Mouse (Mus musculus) lung, adult 2 months (tissue): ENCODE measurements around the gene Vsig2.

Experiments
- CTCF ChIP-seq: fragments of 200-500 bp; IDR thresholded peaks from 2 replicates; pipeline ENCODE4 v1.5.1; 2011; ENCODE audit warnings: mild to moderate bottlenecking, low read length, control low read depth; ENCODE audit not compliant: insufficient read depth
- POLR2A ChIP-seq: fragments of 200-500 bp; IDR thresholded peaks from 2 replicates; pipeline ENCODE4 v1.6.1; 2011; ENCODE audit warnings: low read depth, mild to moderate bottlenecking, control low read depth, low read length, borderline replicate concordance; ENCODE audit errors: extremely low read depth

GRCm38 (mm10) chr9:37526443-37527395, 12.3 kb upstream of the Vsig2 start:
- TF ChIP-seq POLR2A (peak; percentile 18; the same call in 1 of the 2 replicates), CTCF (0 out of 2 replicates have a peak, but pooled peaks have one; percentile 22)
